9 mouse cellular contexts compared by ENCODE assay signal in the genomic region with DNA sequence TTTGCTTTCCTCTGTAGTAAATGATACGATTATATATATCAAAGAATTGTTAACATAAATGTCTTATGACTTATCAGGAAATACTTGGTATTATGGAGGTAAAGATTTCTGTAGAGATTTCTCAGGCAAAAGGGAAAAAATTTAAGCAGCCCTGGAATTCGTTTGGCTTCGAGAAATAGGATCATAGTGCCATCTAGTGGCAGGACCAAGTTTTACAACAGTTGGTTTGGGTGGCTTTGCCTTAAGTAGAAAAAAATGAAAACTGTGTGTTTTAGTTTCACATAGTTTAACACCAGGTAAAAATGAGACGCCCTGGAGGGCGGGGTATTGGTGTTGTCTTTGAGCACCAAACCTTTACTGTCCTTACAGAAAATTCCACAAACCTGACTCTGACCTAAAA. TPM values are rescaled to one million over a fixed set of nuclear protein-coding genes. Genes with fewer than 3 reads are reported as not detected.
DNase-seq lines count a peak whose midpoint lies in the region; ATAC-seq and TF ChIP-seq lines count a peak whose summit lies in the region.
"Had no signal": no experiment of that assay in that cellular context is flagged by ENCODE, and none has a peak within 500 bp of the region (broad histone marks: within the 10 kb centered on the region; RNA-seq: fewer than 3 reads in every experiment).

No protein-coding gene starts in this region.

- ATAC-seq in intestine, embryonic 14.5 days (replicated peaks; ENCODE audit: low FRiP score, low TSS enrichment, low read depth) = no peak
- no peak for ATAC-seq in intestine, embryonic 15.5 days
- peak; percentile 58; the same call in 1 of the 2 replicates for ATAC-seq in frontal cortex, adult (ENCODE audit: low TSS enrichment)
- ATAC-seq in midbrain, embryonic 15.5 days (replicated peaks) = 0 out of 2 replicates have a peak, but pooled peaks have one; percentile 34

- 3% methylated on average over 5 of the region's 5 CpGs for WGBS in intestine, embryonic 14.5 days
- WGBS in intestine, embryonic 15.5 days = 2% methylated on average over 5 of the region's 5 CpGs
- WGBS in midbrain, embryonic 15.5 days = 6% methylated on average over 5 of the region's 5 CpGs

- H3K4me2 ChIP-seq in intestine, embryonic 14.5 days (ENCODE audit: low read length) = no peak overlapping the region
- no peak overlapping the region for H3K4me2 ChIP-seq in intestine, embryonic 15.5 days (replicated peaks)
- H3K4me2 ChIP-seq in midbrain, embryonic 15.5 days = no peak overlapping the region
- H3K4me2 ChIP-seq: embryonic facial prominence, embryonic 15.5 days had no signal

- no peaks in the 10 kb centered on the region for H3K27me3 ChIP-seq in intestine, embryonic 14.5 days (replicated peaks; ENCODE audit: control insufficient read depth, insufficient read depth, low read length)
- no peaks in the 10 kb centered on the region for H3K27me3 ChIP-seq in intestine, embryonic 15.5 days (replicated peaks)
- peaks cover 8% of the 10 kb centered on the region; the same call in 1 of the 2 replicates for H3K27me3 ChIP-seq in E14TG2a.4 (ENCODE audit: insufficient read depth, low read length)
- no peaks in the 10 kb centered on the region for H3K27me3 ChIP-seq in midbrain, embryonic 15.5 days (replicated peaks)
- H3K27me3 ChIP-seq: embryonic facial prominence, embryonic 15.5 days had no signal

- no peak overlapping the region for H3K27ac ChIP-seq in intestine, embryonic 14.5 days (ENCODE audit: low read depth)
- no peak overlapping the region for H3K27ac ChIP-seq in intestine, embryonic 15.5 days
- no peak overlapping the region for H3K27ac ChIP-seq in midbrain, embryonic 15.5 days
- H3K27ac ChIP-seq: embryonic facial prominence, embryonic 15.5 days had no signal

- no peak overlapping the region for H3K9ac ChIP-seq in intestine, embryonic 14.5 days (ENCODE audit: low read length)
- H3K9ac ChIP-seq in intestine, embryonic 15.5 days = no peak overlapping the region
- no peak overlapping the region for H3K9ac ChIP-seq in midbrain, embryonic 15.5 days
- H3K9ac ChIP-seq: embryonic facial prominence, embryonic 15.5 days had no signal

- peak; percentile 87 for DNase-seq in intestine, embryonic 14.5 days (ENCODE audit: low spot score)
- peak; percentile 65 for DNase-seq in c-Kit-positive CD71-negative TER-119-negative erythroid progenitor cells, embryonic 14.5 days (ENCODE audit: low read depth)
- peak; percentile 75 for DNase-seq in layer of hippocampus, adult 9-10 months (ENCODE audit: low spot score)
- DNase-seq in thymus, postnatal 4 days = peak; percentile 76

- no peak overlapping the region for H3K4me3 ChIP-seq in intestine, embryonic 14.5 days (ENCODE audit: low read depth, low read length)
- H3K4me3 ChIP-seq in intestine, embryonic 15.5 days (replicated peaks) = no peak overlapping the region
- no peak overlapping the region for H3K4me3 ChIP-seq in E14TG2a.4 (replicated peaks; ENCODE audit: low read length)
- no peak overlapping the region for H3K4me3 ChIP-seq in midbrain, embryonic 15.5 days
- H3K4me3 ChIP-seq: embryonic facial prominence, embryonic 15.5 days had no signal

- H3K36me3 ChIP-seq in intestine, embryonic 14.5 days (ENCODE audit: control insufficient read depth, insufficient read depth, low read length) = no peaks in the 10 kb centered on the region
- H3K36me3 ChIP-seq in intestine, embryonic 15.5 days = no peaks in the 10 kb centered on the region
- no peaks in the 10 kb centered on the region for H3K36me3 ChIP-seq in E14TG2a.4 (ENCODE audit: insufficient read depth, low read length)
- H3K36me3 ChIP-seq in midbrain, embryonic 15.5 days (replicated peaks) = no peaks in the 10 kb centered on the region
- H3K36me3 ChIP-seq: embryonic facial prominence, embryonic 15.5 days had no signal

- peak; percentile 71 for TF ChIP-seq CTCF in E14TG2a.4 (conservative IDR thresholded peaks at IDR 0.05; ENCODE audit: low read length)

- H3K9me3 ChIP-seq in intestine, embryonic 14.5 days (ENCODE audit: control insufficient read depth, low read length) = no peaks in the 10 kb centered on the region
- no peaks in the 10 kb centered on the region for H3K9me3 ChIP-seq in intestine, embryonic 15.5 days
- no peaks in the 10 kb centered on the region for H3K9me3 ChIP-seq in E14TG2a.4 (ENCODE audit: low read length)
- no peaks in the 10 kb centered on the region for H3K9me3 ChIP-seq in midbrain, embryonic 15.5 days
- H3K9me3 ChIP-seq: embryonic facial prominence, embryonic 15.5 days had no signal

- H3K4me1 ChIP-seq in intestine, embryonic 14.5 days (replicated peaks; ENCODE audit: control insufficient read depth, insufficient read depth, low read length) = no peaks in the 10 kb centered on the region
- no peaks in the 10 kb centered on the region for H3K4me1 ChIP-seq in intestine, embryonic 15.5 days (replicated peaks)
- H3K4me1 ChIP-seq in E14TG2a.4 (replicated peaks; ENCODE audit: low read depth, low read length) = peaks cover 12% of the 10 kb centered on the region
- H3K4me1 ChIP-seq in midbrain, embryonic 15.5 days = no peaks in the 10 kb centered on the region

RNA-seq across cellular contexts. Expression of gene Tmem232, which starts 22.2 kb away (rescaled TPM):
- polyA plus RNA-seq in intestine, embryonic 14.5 days (2014; fragmentation: Nextera tagmentation; extraction: Ambion mirVana) = not detected in 2 replicates
- not detected in 2 replicates for polyA plus RNA-seq in intestine, embryonic 15.5 days (2015; fragmentation: Nextera tagmentation; extraction: Ambion mirVana)
- 0.48 and 0.59 TPM in 2 replicates for polyA plus RNA-seq in midbrain, embryonic 15.5 days (2015; fragmentation: Nextera tagmentation; extraction: Ambion mirVana)

RNA-seq across cellular contexts. Expression of gene Vapa, which starts 50.6 kb away (rescaled TPM):
- 186 and 200 TPM in 2 replicates for polyA plus RNA-seq in intestine, embryonic 14.5 days (2014; fragmentation: Nextera tagmentation; extraction: Ambion mirVana)
- 206 and 240 TPM in 2 replicates for polyA plus RNA-seq in intestine, embryonic 15.5 days (2015; fragmentation: Nextera tagmentation; extraction: Ambion mirVana)
- polyA plus RNA-seq in midbrain, embryonic 15.5 days (2015; fragmentation: Nextera tagmentation; extraction: Ambion mirVana) = 257 and 259 TPM in 2 replicates

Comparison
In these comparisons a context has a peak if more than half of its experiments do, and no peak if none do; other contexts are left out.
1. ATAC-seq: peak in frontal cortex, adult (single experiment) and midbrain, embryonic 15.5 days (single experiment); none in intestine, embryonic 14.5 days (single experiment) and intestine, embryonic 15.5 days (single experiment).
2. Peak in every context shown above with its lines, with median percentiles within 50 percentile points of each other: DNase-seq.